Comparison of ENCODE assay signal across 23 mouse cellular contexts in the genomic region with DNA sequence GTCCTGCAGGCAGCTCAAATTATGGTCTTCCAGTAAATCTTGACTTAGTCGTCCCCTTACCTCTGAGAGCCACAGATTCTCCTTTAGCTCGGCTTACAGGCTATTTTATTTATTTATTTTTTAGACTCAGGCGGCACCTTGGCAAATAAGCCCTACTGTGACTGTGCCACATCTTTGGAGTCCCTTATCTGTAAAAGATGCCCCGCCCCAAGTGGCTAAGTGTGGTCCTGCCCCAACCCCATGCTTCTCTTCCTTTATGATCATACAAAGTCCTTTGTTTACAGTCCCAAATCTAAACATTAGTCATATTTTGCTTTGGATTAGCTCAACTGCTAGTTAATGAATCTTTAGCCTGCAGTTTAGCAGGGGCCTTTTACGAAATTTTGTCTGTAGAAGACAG. TPM values are rescaled to one million over a fixed set of nuclear protein-coding genes. Genes with fewer than 3 reads are reported as not detected.
DNase-seq lines count a peak whose midpoint lies in the region; ATAC-seq and TF ChIP-seq lines count a peak whose summit lies in the region.
"Had no signal": no experiment of that assay in that cellular context is flagged by ENCODE, and none has a peak within 500 bp of the region (broad histone marks: within the 10 kb centered on the region; RNA-seq: fewer than 3 reads in every experiment).

No protein-coding gene starts in this region.

- no peak for TF ChIP-seq CTCF in embryonic fibroblast, embryonic 13.5 days (IDR thresholded peaks at IDR 0.05; ENCODE audit: borderline replicate concordance, insufficient read depth, low read length)

- TF ChIP-seq POLR2A in embryonic fibroblast, embryonic 13.5 days (IDR thresholded peaks at IDR 0.05; ENCODE audit: low read depth, low read length) = no peak

- H3K4me2 ChIP-seq in hindbrain, embryonic 12.5 days (replicated peaks) = peak overlapping the region; percentile 41; the same call in 1 of the 2 replicates
- no peak overlapping the region for H3K4me2 ChIP-seq in hindbrain, embryonic 13.5 days
- peak overlapping the region; percentile 66 for H3K4me2 ChIP-seq in limb, embryonic 11.5 days (ENCODE audit: low read depth, severe bottlenecking)
- peak overlapping the region; percentile 33; the same call in 1 of the 2 replicates for H3K4me2 ChIP-seq in stomach, embryonic 15.5 days
- H3K4me2 ChIP-seq: forebrain, embryonic 15.5 days; liver, embryonic 12.5 days; neural tube, embryonic 13.5 days had no signal

- H3K27me3 ChIP-seq in hindbrain, embryonic 12.5 days = no peaks in the 10 kb centered on the region
- no peaks in the 10 kb centered on the region for H3K27me3 ChIP-seq in hindbrain, embryonic 13.5 days
- H3K27me3 ChIP-seq in limb, embryonic 11.5 days (ENCODE audit: control insufficient read depth, insufficient read depth, low read length) = no peaks in the 10 kb centered on the region
- no peaks in the 10 kb centered on the region for H3K27me3 ChIP-seq in stomach, embryonic 15.5 days (replicated peaks)
- H3K27me3 ChIP-seq: forebrain, embryonic 15.5 days; heart, embryonic 13.5 days; kidney, embryonic 15.5 days; liver, embryonic 12.5 days; neural tube, embryonic 13.5 days had no signal

- no peak for ATAC-seq in hindbrain, embryonic 12.5 days (ENCODE audit: low FRiP score)
- ATAC-seq in hindbrain, embryonic 13.5 days (ENCODE audit: low FRiP score) = no peak
- ATAC-seq in limb, embryonic 11.5 days (ENCODE audit: insufficient number of reproducible peaks, low FRiP score, low TSS enrichment, low read depth) = no peak
- no peak for ATAC-seq in stomach, embryonic 15.5 days (ENCODE audit: insufficient read depth, low FRiP score, low read depth)
- ATAC-seq: forebrain, embryonic 15.5 days; liver, embryonic 12.5 days; midbrain, embryonic 16.5 days had no signal

- WGBS in hindbrain, embryonic 12.5 days = 71% methylated on average over 5 of the region's 5 CpGs
- 86% methylated on average over 5 of the region's 5 CpGs for WGBS in hindbrain, embryonic 13.5 days
- 45% methylated on average over 5 of the region's 5 CpGs for WGBS in limb, embryonic 11.5 days
- 32% methylated on average over 5 of the region's 5 CpGs for WGBS in stomach, embryonic 15.5 days

- H3K4me1 ChIP-seq in hindbrain, embryonic 12.5 days = peaks cover 11% of the 10 kb centered on the region; the same call in 1 of the 2 replicates
- peaks cover 8% of the 10 kb centered on the region for H3K4me1 ChIP-seq in hindbrain, embryonic 13.5 days (replicated peaks)
- H3K4me1 ChIP-seq in embryonic fibroblast, embryonic 13.5 days (ENCODE audit: control insufficient read depth, insufficient read depth, low read length) = peaks cover 16% of the 10 kb centered on the region
- H3K4me1 ChIP-seq in limb, embryonic 11.5 days (ENCODE audit: control insufficient read depth, insufficient read depth, low read length) = peaks cover 31% of the 10 kb centered on the region
- peaks cover 33% of the 10 kb centered on the region for H3K4me1 ChIP-seq in stomach, embryonic 15.5 days
- H3K4me1 ChIP-seq: forebrain, embryonic 15.5 days; liver, embryonic 12.5 days had no signal

- no peak overlapping the region for H3K4me3 ChIP-seq in hindbrain, embryonic 12.5 days
- no peak overlapping the region for H3K4me3 ChIP-seq in hindbrain, embryonic 13.5 days
- H3K4me3 ChIP-seq in embryonic fibroblast, embryonic 13.5 days (ENCODE audit: insufficient read depth, low read length) = peak overlapping the region; percentile 10; the same call in 1 of the 2 replicates
- H3K4me3 ChIP-seq in limb, embryonic 11.5 days (ENCODE audit: low read depth, low read length) = no peak overlapping the region
- H3K4me3 ChIP-seq in stomach, embryonic 15.5 days (replicated peaks) = no peak overlapping the region
- H3K4me3 ChIP-seq: forebrain, embryonic 15.5 days; heart, embryonic 13.5 days; kidney, embryonic 15.5 days; liver, embryonic 12.5 days; myocyte; neural tube, embryonic 13.5 days had no signal

- H3K27ac ChIP-seq in hindbrain, embryonic 12.5 days = no peak overlapping the region
- no peak overlapping the region for H3K27ac ChIP-seq in hindbrain, embryonic 13.5 days
- no peak overlapping the region for H3K27ac ChIP-seq in embryonic fibroblast, embryonic 13.5 days (ENCODE audit: insufficient read depth, low read length)
- H3K27ac ChIP-seq in limb, embryonic 11.5 days (replicated peaks; ENCODE audit: low read depth, low read length) = no peak overlapping the region
- no peak overlapping the region for H3K27ac ChIP-seq in stomach, embryonic 15.5 days
- H3K27ac ChIP-seq: forebrain, embryonic 15.5 days; heart, embryonic 13.5 days; kidney, embryonic 15.5 days; liver, embryonic 12.5 days; neural tube, embryonic 13.5 days had no signal

- H3K36me3 ChIP-seq in hindbrain, embryonic 12.5 days = no peaks in the 10 kb centered on the region
- H3K36me3 ChIP-seq in hindbrain, embryonic 13.5 days = no peaks in the 10 kb centered on the region
- H3K36me3 ChIP-seq in limb, embryonic 11.5 days (ENCODE audit: control insufficient read depth, insufficient read depth, low read length) = no peaks in the 10 kb centered on the region
- H3K36me3 ChIP-seq in stomach, embryonic 15.5 days = no peaks in the 10 kb centered on the region
- H3K36me3 ChIP-seq: forebrain, embryonic 15.5 days; heart, embryonic 13.5 days; kidney, embryonic 15.5 days; liver, embryonic 12.5 days; neural tube, embryonic 13.5 days had no signal

- H3K9me3 ChIP-seq in hindbrain, embryonic 12.5 days (replicated peaks) = no peaks in the 10 kb centered on the region
- no peaks in the 10 kb centered on the region for H3K9me3 ChIP-seq in hindbrain, embryonic 13.5 days
- no peaks in the 10 kb centered on the region for H3K9me3 ChIP-seq in limb, embryonic 11.5 days (ENCODE audit: control insufficient read depth, low read length)
- H3K9me3 ChIP-seq in stomach, embryonic 15.5 days = no peaks in the 10 kb centered on the region
- H3K9me3 ChIP-seq: forebrain, embryonic 15.5 days; heart, embryonic 13.5 days; kidney, embryonic 15.5 days; liver, embryonic 12.5 days; neural tube, embryonic 13.5 days had no signal

- DNase-seq in limb, embryonic 11.5 days (ENCODE audit: low spot score) = no peak
- DNase-seq in layer of hippocampus, adult 18-20 months (ENCODE audit: low spot score in 2 of 2) = no peak
- no peak for DNase-seq in spleen, postnatal 36 days (ENCODE audit: low spot score in 2 of 2)
- no peak for DNase-seq in right cerebral cortex, postnatal 36 days (ENCODE audit: low spot score in 2 of 2)
- DNase-seq: adrenal gland, postnatal 10 days; cerebellum, adult 2 months; heart, postnatal 14 days; kidney, postnatal 36 days; lung, adult 18-20 months; lung, postnatal 4 days; right cerebral cortex, postnatal 4 days; thymus, postnatal 25 days had no signal

- no peak overlapping the region for H3K9ac ChIP-seq in hindbrain, embryonic 12.5 days
- H3K9ac ChIP-seq in hindbrain, embryonic 13.5 days = no peak overlapping the region
- H3K9ac ChIP-seq in limb, embryonic 11.5 days (ENCODE audit: low read length) = no peak overlapping the region
- no peak overlapping the region for H3K9ac ChIP-seq in stomach, embryonic 15.5 days
- H3K9ac ChIP-seq: forebrain, embryonic 15.5 days; heart, embryonic 13.5 days; kidney, embryonic 15.5 days; liver, embryonic 12.5 days; neural tube, embryonic 13.5 days had no signal

RNA-seq across cellular contexts. Expression of a gene that starts 55.3 kb away (rescaled TPM):
- polyA plus RNA-seq in hindbrain, embryonic 12.5 days (2016; fragmentation: Nextera tagmentation; extraction: Ambion mirVana) = 40.9 and 44.2 TPM in 2 replicates
- polyA plus RNA-seq in hindbrain, embryonic 13.5 days (2015; fragmentation: Nextera tagmentation; extraction: Ambion mirVana) = 13.1 and 14.7 TPM in 2 replicates
- 21.4 and 39.2 TPM in 2 replicates for polyA plus RNA-seq in embryonic fibroblast, embryonic 13.5 days (2011; ENCODE audit: insufficient read length, low read depth, missing spikeins)
- polyA plus RNA-seq in limb, embryonic 11.5 days (2014; fragmentation: Nextera tagmentation; extraction: Ambion mirVana) = 66.3 and 70.3 TPM in 2 replicates
- 23.9 and 25.3 TPM in 2 replicates for polyA plus RNA-seq in stomach, embryonic 15.5 days (2015; fragmentation: Nextera tagmentation; extraction: Ambion mirVana)
- under 1 TPM; 0.15 to 0.35 TPM for total RNA-seq in layer of hippocampus, adult 18-20 months (2021)
